Mouse (Mus musculus): ENCODE data around the gene Serpina3b.

- TF ChIP-seq EP300 (IDR thresholded peaks at IDR 0.05; ENCODE audit: low read depth), result no peak
- TF ChIP-seq CTCF (IDR thresholded peaks at IDR 0.05; ENCODE audit: low read depth), result no peak
These were observed at the start of gene Serpina3b for GRCm38 (mm10) chr12:104127696-104128095.
